Mouse (Mus musculus) midbrain, embryonic 14.5 days (tissue): ENCODE results near the gene Galnt18. TPM values are rescaled to one million over a fixed set of nuclear protein-coding genes. Genes with fewer than 3 reads are reported as not detected.
A peak's percentile ranks its signal among the peaks of the same experiment; 100 is the strongest.

Experiments
- ATAC-seq: fragments of 200-750 bp; cut with Nextera tagmentation; 2 replicates; pipeline ENCODE4 v1.8.0; 2017; ENCODE audit warnings: moderate number of reproducible peaks, moderate library complexity; ENCODE audit not compliant: low FRiP score, low TSS enrichment
- DNase-seq: peaks from one replicate; pipeline ENCODE4 v3.0.0-alpha.2; 2015
- H3K27ac ChIP-seq: fragments of 300-500 bp; sonication (generic); replicated peaks from 2 replicates; pipeline ENCODE4 v1.5.1; 2014; ENCODE audit warnings: mild to moderate bottlenecking, low read depth, low read length, moderate library complexity
- H3K27me3 ChIP-seq: fragments of 300-500 bp; sonication (generic); 2 replicates; pipeline ENCODE4 v1.6.1; 2014; ENCODE audit warnings: low read length, control low read depth, mixed read lengths; ENCODE audit not compliant: control insufficient read depth, insufficient read depth
- H3K36me3 ChIP-seq: fragments of 300-500 bp; sonication (generic); 2 replicates; pipeline ENCODE4 v1.6.1; 2014; ENCODE audit warnings: low read length, control low read depth; ENCODE audit not compliant: control insufficient read depth, insufficient read depth
- H3K4me1 ChIP-seq: fragments of 300-500 bp; sonication (generic); 2 replicates; pipeline ENCODE4 v1.6.1; 2014; ENCODE audit warnings: mild to moderate bottlenecking, antibody characterized with exemption, low read length, control low read depth; ENCODE audit not compliant: control insufficient read depth, insufficient read depth
- H3K4me2 ChIP-seq: fragments of 300-500 bp; sonication (generic); 2 replicates; pipeline ENCODE4 v1.6.1; 2014; ENCODE audit warnings: mild to moderate bottlenecking, low read length, moderate library complexity
- H3K4me3 ChIP-seq: fragments of 300-500 bp; sonication (generic); replicated peaks from 2 replicates; pipeline ENCODE4 v1.5.1; 2014; ENCODE audit warnings: low read depth, low read length
- H3K9ac ChIP-seq: fragments of 300-500 bp; sonication (generic); replicated peaks from 2 replicates; pipeline ENCODE4 v1.6.1; 2014; ENCODE audit warnings: mild to moderate bottlenecking, low read length, moderate library complexity
- H3K9me3 ChIP-seq: fragments of 300-500 bp; sonication (generic); 2 replicates; pipeline ENCODE4 v1.6.1; 2016; ENCODE audit warnings: low read length, control low read depth, mixed read lengths; ENCODE audit not compliant: control insufficient read depth
- WGBS: fragments of 180-500 bp; shearing (Covaris S2); extraction: QIAGEN DNeasy Blood & Tissue Kit; methylation state at CpG from one replicate; pipeline ENCODE4 v1.1.7; 2014; 5-methylcytosine and 5-hydroxymethylcytosine counted together
- polyA plus RNA-seq: library from polyadenylated mRNA; unstranded; fragments of >200 nt; fragmentation: Nextera tagmentation; extraction: Ambion mirVana; gene quantifications from 2 replicates; pipeline ENCODE4 v1.2.1, GENCODE M21; 2014

Galnt18 gene
- polyA plus RNA-seq, 1 experiment from 2014 or later, result 11.9 TPM

DNA sequence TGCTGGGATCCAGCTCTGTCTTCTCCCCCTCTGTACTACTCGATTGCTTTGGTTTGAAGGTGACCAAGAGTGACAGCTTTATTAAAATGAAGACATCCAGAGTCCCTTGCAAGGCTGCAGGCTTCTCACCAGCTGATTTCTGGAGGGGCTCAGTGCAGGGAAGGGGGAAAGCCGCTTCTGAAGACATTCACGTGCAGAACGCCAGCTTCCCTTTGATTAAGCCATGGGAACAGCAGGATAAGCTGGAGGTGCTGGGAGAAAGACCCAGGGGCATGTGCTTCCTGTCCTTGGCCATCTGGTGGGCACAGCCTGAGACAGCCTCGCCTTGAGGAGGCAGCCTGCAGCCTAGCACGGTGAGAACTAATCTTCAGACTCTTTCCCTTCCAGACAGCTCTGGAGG is 17.0 kb downstream of the Galnt18 start:
- 0 out of 2 replicates have a peak overlapping the region, but pooled peaks have one; percentile 5 for H3K27ac ChIP-seq
- 14% methylated on average over 6 of the region's 6 CpGs for WGBS
- H3K4me1 ChIP-seq, result peaks cover 20% of the 10 kb centered on the region; the same call in 1 of the 2 replicates
- no peak overlapping the region for H3K4me2 ChIP-seq
- H3K27me3 ChIP-seq, result no peaks in the 10 kb centered on the region
- no peaks in the 10 kb centered on the region for H3K36me3 ChIP-seq
- DNase-seq (peak; percentile 37), ATAC-seq (no peak; the same call in 1 of the 2 replicates)
- H3K4me3 ChIP-seq, result no peak overlapping the region
- H3K9ac ChIP-seq, result no peak overlapping the region
- H3K9me3 ChIP-seq, result no peaks in the 10 kb centered on the region

DNA sequence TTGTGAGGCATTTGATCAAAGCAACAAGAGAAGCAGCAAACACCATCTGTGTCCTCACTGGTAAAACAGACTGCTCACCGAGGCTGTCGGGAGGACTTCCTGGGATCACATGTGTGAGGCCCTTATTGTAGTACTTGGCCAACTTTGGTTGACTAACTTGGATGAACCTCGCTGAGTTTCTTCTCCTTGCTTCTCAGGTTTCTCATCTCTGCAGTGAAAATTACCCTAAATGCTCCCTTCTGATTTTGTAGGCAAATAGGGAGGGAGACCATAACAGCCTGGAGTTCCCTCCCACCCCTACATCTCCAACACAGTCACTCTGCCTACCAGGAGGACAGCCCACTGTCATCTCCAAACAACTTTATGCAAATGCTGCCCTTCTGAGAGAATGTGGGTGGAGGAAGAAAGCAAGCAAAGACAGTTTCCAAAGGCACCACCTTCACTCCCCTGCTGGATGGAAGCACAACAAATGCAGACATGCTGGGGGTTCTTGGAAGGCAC is 31.2 kb downstream of the Galnt18 start:
- no peak for ATAC-seq
- H3K4me3 ChIP-seq, result no peak overlapping the region
- no peak overlapping the region for H3K4me2 ChIP-seq
- no peaks in the 10 kb centered on the region for H3K27me3 ChIP-seq
- H3K9ac ChIP-seq, result no peak overlapping the region
- no peak overlapping the region for H3K27ac ChIP-seq
- H3K36me3 ChIP-seq, result no peaks in the 10 kb centered on the region
- DNase-seq, result no peak
- H3K4me1 ChIP-seq, result no peaks in the 10 kb centered on the region
- WGBS, result 88% methylated on average over 3 of the region's 3 CpGs
- no peaks in the 10 kb centered on the region for H3K9me3 ChIP-seq

DNA sequence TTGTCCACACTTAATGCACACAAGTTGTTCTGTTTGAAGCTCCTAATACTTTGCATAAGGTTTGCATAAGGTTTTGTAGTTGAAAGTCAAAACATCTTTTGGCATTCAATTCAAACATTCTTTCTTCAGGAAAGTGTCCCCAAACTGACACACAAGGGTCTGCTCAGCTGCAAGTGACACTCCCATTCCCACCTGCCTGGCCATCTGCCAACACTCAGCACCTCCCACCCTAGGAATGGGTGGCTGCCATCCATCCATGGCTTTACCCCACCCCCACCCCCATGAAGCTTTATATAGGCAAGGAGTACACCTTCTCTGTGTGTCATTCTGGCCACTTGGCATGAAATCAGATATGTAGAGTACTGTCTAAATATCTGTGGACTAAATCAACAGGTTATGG is 35.0 kb downstream of the Galnt18 start:
- Histone ChIP-seq H3K27me3 (no peaks in the 10 kb centered on the region), H3K4me1 (no peaks in the 10 kb centered on the region), H3K9ac (no peak overlapping the region), H3K27ac (no peak overlapping the region), H3K4me3 (no peak overlapping the region), H3K9me3 (no peaks in the 10 kb centered on the region), H3K4me2 (no peak overlapping the region), H3K36me3 (no peaks in the 10 kb centered on the region)
- DNase-seq (no peak), ATAC-seq (no peak)

DNA sequence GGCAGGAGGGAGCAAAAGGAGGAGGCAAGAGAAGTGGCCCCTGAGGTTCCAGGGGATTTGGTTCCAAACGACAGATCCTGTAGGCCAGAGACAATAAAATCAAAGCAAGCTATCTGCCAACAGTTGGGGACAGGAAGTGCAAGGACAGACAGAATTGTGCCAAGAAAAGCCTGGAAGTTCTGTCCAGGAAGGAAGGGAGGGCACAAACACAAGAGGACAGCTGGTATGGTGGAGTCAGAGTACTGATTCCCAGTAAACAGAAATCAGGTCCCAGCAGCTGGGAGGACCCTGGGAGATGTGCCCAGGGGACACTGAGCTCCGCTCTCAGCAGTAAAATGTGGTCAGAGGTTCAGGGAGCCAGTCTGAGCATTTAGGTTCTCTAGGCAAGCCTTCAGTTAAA is 38.2 kb downstream of the Galnt18 start:
- Histone ChIP-seq H3K4me1 (0 out of 2 replicates have a peak, but pooled peaks cover 4% of the 10 kb centered on the region), H3K4me2 (no peak overlapping the region), H3K9ac (no peak overlapping the region), H3K9me3 (no peaks in the 10 kb centered on the region), H3K27me3 (no peaks in the 10 kb centered on the region), H3K36me3 (no peaks in the 10 kb centered on the region), H3K27ac (no peak overlapping the region), H3K4me3 (no peak overlapping the region)
- no peak for ATAC-seq
- DNase-seq, result no peak
- 49% methylated on average over 2 of the region's 2 CpGs for WGBS

DNA sequence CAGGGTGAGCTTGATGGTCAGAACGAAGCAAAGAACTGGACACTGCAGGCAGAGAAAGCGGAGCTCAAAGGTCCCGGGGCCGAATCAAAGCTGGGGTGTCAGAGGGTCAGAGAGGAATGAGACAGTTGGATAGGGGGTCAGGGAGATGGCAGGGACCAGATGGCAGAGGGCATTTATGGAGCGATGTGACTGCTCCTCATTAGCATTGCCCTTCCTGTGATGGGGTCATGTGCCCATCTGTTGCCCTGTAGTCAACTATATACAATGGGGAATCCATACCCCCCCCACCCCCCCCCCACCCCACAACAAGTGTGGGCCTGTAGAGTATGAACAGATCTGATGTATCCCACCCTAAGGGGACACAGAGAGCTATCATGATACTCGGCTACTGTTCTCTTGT is 39.7 kb downstream of the Galnt18 start:
- H3K9ac ChIP-seq, result no peak overlapping the region
- WGBS, result 65% methylated on average over 6 of the region's 6 CpGs
- H3K27me3 ChIP-seq, result no peaks in the 10 kb centered on the region
- H3K4me1 ChIP-seq, result 0 out of 2 replicates have a peak, but pooled peaks cover 4% of the 10 kb centered on the region
- H3K36me3 ChIP-seq, result no peaks in the 10 kb centered on the region
- H3K4me3 ChIP-seq, result no peak overlapping the region
- no peak overlapping the region for H3K27ac ChIP-seq
- no peaks in the 10 kb centered on the region for H3K9me3 ChIP-seq
- H3K4me2 ChIP-seq, result no peak overlapping the region
- no peak for ATAC-seq
- DNase-seq, result no peak

DNA sequence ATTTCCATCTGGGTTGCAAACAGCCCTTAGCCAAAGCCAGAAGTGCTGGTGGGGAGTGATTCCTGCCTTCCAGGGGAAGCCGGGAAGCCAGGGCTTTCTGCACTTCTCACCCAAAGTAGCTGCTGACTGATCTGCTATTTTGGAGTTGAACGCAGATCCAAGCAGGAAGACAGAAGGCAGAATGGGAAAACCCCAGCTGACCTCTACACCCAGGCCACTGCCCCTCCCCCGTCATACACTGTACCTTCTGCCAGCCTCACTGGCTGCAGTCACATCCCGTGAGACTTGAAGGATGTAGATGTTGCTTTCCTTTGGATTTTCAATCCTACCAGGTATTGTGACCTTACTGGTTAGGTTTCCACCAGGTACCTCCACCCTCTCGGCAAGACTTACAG is 40.4 kb downstream of the Galnt18 start:
- Histone ChIP-seq H3K9ac (no peak overlapping the region), H3K9me3 (no peaks in the 10 kb centered on the region), H3K27me3 (no peaks in the 10 kb centered on the region), H3K4me1 (0 out of 2 replicates have a peak, but pooled peaks cover 4% of the 10 kb centered on the region), H3K4me3 (no peak overlapping the region), H3K4me2 (no peak overlapping the region), H3K36me3 (no peaks in the 10 kb centered on the region), H3K27ac (no peak overlapping the region)
- DNase-seq (no peak), ATAC-seq (no peak)
- WGBS, result 83% methylated on average over 5 of the region's 5 CpGs

DNA sequence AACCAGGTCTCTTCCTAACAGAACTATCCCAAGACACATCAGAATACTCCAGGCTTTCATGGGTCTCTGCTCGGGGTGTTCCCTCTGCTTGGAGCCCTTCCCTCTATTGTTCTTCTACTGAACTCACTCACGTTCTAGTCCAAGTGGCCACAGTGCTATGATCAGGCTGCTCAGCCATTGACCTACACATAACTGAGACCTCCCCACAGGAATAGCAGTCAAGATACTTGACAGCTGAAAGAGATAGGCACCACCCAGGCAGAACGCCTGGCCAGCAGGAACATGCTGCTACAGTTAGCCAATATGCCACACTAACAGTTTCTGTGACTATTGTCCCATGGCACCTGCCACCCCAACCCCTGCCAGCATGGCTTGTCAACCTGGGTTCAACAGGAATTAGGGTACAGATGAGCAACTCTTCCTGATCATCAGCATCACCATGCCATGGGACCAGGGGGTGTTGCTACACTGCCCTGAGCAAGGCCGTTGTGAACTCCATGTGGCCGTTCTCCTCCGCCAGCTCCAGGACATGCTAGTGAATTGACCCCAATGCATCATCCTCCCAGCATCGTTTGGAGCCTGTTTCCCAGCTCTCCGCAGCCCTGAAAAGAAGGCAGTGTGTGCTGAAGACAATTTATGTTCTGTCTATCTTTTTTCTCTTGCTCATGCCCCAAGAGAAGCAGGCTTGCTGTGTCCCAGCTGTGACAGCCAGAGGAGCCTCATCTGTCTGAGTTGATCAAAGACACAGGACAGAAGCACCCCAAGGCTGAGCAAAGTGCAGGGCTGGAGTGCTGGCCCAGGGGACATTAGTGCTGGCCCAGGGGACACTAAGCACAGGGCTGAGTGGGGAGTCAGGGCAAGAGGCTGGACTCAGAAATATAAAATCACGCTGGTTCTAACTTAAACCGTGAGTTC is 41.1 kb downstream of the Galnt18 start:
- H3K4me3 ChIP-seq, result no peak overlapping the region
- ATAC-seq (no peak), DNase-seq (no peak)
- no peaks in the 10 kb centered on the region for H3K27me3 ChIP-seq
- no peaks in the 10 kb centered on the region for H3K36me3 ChIP-seq
- no peak overlapping the region for H3K9ac ChIP-seq
- no peaks in the 10 kb centered on the region for H3K9me3 ChIP-seq
- no peak overlapping the region for H3K4me2 ChIP-seq
- H3K27ac ChIP-seq, result no peak overlapping the region
- 0 out of 2 replicates have a peak, but pooled peaks cover 4% of the 10 kb centered on the region for H3K4me1 ChIP-seq
- 76% methylated on average over 10 of the region's 10 CpGs for WGBS

DNA sequence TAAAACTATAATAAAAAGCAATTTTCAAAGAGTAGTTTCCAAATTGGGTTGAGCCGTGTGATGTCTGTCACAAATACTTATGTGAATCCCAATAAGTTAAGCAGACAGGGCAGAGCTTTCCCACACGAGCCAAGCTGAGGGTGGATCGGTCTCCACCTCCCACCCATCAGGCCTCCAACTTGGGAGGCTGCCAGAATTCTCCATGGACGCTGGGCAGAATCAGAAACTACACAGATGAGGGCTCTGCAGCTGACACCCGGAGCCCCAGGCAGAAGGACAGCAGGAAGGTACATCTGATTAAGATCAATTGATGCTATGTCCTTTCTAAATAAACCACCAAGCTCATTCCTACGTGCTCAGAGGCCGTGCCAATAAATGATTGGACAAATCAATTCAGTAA is 42.4 kb downstream of the Galnt18 start:
- H3K27me3 ChIP-seq, result no peaks in the 10 kb centered on the region
- H3K4me2 ChIP-seq, result no peak overlapping the region
- H3K27ac ChIP-seq, result no peak overlapping the region
- H3K9ac ChIP-seq, result no peak overlapping the region
- DNase-seq (no peak), ATAC-seq (no peak)
- 0 out of 2 replicates have a peak, but pooled peaks cover 4% of the 10 kb centered on the region for H3K4me1 ChIP-seq
- 63% methylated on average over 7 of the region's 7 CpGs for whole genome bisulfite sequencing
- no peak overlapping the region for H3K4me3 ChIP-seq
- no peaks in the 10 kb centered on the region for H3K9me3 ChIP-seq
- no peaks in the 10 kb centered on the region for H3K36me3 ChIP-seq

DNA sequence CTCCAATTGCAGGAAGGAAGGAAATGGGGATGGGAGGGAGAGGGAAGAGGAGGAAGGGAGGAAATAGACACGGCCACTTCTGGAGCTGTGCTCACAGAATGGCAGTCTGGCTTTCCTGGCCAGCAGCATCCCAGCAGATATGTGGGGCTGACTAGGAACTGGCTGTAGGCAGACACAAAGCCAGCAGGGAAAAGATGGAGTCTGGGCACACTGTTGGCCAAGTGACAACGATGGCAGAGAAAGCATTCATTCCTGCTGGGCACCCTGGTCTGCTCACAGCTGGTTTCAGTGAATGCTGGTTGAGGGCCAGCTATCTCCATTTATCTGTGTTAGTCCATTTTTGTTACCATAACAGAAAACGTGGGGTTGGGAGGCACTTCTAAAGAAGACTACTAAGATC is 43.4 kb downstream of the Galnt18 start:
- 78% methylated on average over 3 of the region's 3 CpGs for WGBS
- DNase-seq (no peak), ATAC-seq (no peak)
- Histone ChIP-seq H3K4me2 (no peak overlapping the region), H3K9ac (no peak overlapping the region), H3K36me3 (no peaks in the 10 kb centered on the region), H3K9me3 (no peaks in the 10 kb centered on the region), H3K4me1 (0 out of 2 replicates have a peak, but pooled peaks cover 4% of the 10 kb centered on the region), H3K27ac (no peak overlapping the region), H3K4me3 (no peak overlapping the region), H3K27me3 (no peaks in the 10 kb centered on the region)
